Mouse (Mus musculus) forebrain, embryonic 13.5 days (tissue): ENCODE data around the gene Slc7a9. TPM values are rescaled to one million over a fixed set of nuclear protein-coding genes. Genes with fewer than 3 reads are reported as not detected.

Source experiments
- ATAC-seq: fragments of 200-750 bp; cut with Nextera tagmentation; 2 replicates; pipeline ENCODE4 v1.8.0; 2017
- H3K27ac ChIP-seq: fragments of 300-500 bp; sonication (generic); 2 replicates; pipeline ENCODE4 v1.5.1; 2015; ENCODE audit warnings: inconsistent platforms, mild to moderate bottlenecking, moderate library complexity
- H3K27me3 ChIP-seq: fragments of 300-500 bp; sonication (generic); 2 replicates; pipeline ENCODE4 v1.6.1; 2015; ENCODE audit warnings: mild to moderate bottlenecking, inconsistent platforms
- H3K36me3 ChIP-seq: fragments of 300-500 bp; sonication (generic); 2 replicates; pipeline ENCODE4 v1.6.1; 2015; ENCODE audit warnings: mild to moderate bottlenecking, inconsistent platforms; ENCODE audit not compliant: poor library complexity, severe bottlenecking
- H3K4me1 ChIP-seq: fragments of 300-500 bp; sonication (generic); 2 replicates; pipeline ENCODE4 v1.6.1; 2015; ENCODE audit warnings: inconsistent platforms
- H3K4me2 ChIP-seq: fragments of 300-500 bp; sonication (generic); 2 replicates; pipeline ENCODE4 v1.6.1; 2015; ENCODE audit warnings: inconsistent platforms, mild to moderate bottlenecking, moderate library complexity
- H3K4me3 ChIP-seq: fragments of 300-500 bp; sonication (generic); 2 replicates; pipeline ENCODE4 v1.5.1; 2015; ENCODE audit warnings: mild to moderate bottlenecking, inconsistent platforms
- H3K9ac ChIP-seq: fragments of 300-500 bp; sonication (generic); 2 replicates; pipeline ENCODE4 v1.6.1; 2015; ENCODE audit warnings: mild to moderate bottlenecking, inconsistent platforms
- H3K9me3 ChIP-seq: fragments of 300-500 bp; sonication (generic); replicated peaks from 2 replicates; pipeline ENCODE4 v1.6.1; 2016; ENCODE audit warnings: inconsistent platforms
- WGBS: fragments of 180-500 bp; shearing (Covaris S2); methylation state at CpG from one replicate; pipeline ENCODE4 v1.1.7; 2015; 5-methylcytosine and 5-hydroxymethylcytosine counted together
- polyA plus RNA-seq: library from polyadenylated mRNA; unstranded; fragments of >200 nt; fragmentation: Nextera tagmentation; extraction: Ambion mirVana; gene quantifications from 2 replicates; pipeline ENCODE4 v1.2.1, GENCODE M21; 2015

The Slc7a9 gene
- polyA plus RNA-seq, 1 experiment from 2014 or later = 0.18 TPM

DNA sequence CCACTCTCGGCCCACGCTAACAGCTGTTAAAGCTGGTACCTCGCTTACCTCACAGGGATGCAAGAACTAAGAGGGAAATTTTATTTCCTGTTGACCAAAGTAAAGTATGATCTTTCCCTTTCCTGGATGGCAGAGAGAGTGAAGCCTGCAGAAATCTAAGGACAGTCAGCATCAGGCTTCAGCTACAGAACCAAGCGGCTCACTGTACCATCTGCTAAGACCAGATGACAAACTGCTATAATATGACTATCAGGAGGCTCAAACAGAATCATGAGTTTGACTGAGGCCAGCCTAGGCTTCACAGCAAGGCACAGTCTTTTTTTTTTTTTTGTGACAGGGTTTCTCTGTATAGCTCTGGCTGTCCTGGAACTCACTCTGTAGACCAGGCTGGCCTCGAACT lies 16.4 kb downstream of the Slc7a9 start:
- no peak overlapping the region for H3K4me2 ChIP-seq
- no peak overlapping the region for H3K9ac ChIP-seq
- ATAC-seq = no peak
- H3K4me1 ChIP-seq = no peaks in the 10 kb centered on the region
- no peaks in the 10 kb centered on the region for H3K9me3 ChIP-seq
- no peak overlapping the region for H3K4me3 ChIP-seq
- H3K36me3 ChIP-seq = no peaks in the 10 kb centered on the region
- no peaks in the 10 kb centered on the region for H3K27me3 ChIP-seq
- H3K27ac ChIP-seq = no peak overlapping the region
- 97% methylated on average over 5 of the region's 5 CpGs for WGBS

DNA sequence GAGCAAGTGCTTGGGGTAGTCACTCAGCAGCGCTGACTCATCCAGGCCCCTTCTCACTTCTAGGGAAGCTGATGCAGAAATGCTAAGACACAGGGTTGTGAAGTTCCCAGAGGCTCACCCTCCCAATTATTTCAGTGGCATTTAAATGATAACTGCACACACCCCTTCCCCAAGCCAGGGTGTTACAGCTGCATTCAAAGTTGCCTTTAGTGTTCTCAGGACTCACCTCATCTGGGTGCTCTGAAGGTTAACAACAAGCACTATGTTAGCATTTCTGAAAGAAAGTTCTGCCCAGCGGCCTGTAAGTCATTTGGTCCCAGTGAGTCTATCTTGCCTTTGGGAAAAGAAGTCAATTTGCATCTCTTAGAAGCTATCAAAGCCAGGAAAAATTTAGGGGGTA lies 19.3 kb downstream of the Slc7a9 start:
- no peaks in the 10 kb centered on the region for H3K4me1 ChIP-seq
- no peaks in the 10 kb centered on the region for H3K9me3 ChIP-seq
- no peak overlapping the region for H3K4me2 ChIP-seq
- 77% methylated on average over 2 of the region's 2 CpGs for WGBS
- no peak overlapping the region for H3K4me3 ChIP-seq
- H3K36me3 ChIP-seq = no peaks in the 10 kb centered on the region
- ATAC-seq = no peak
- no peak overlapping the region for H3K27ac ChIP-seq
- H3K27me3 ChIP-seq = no peaks in the 10 kb centered on the region
- no peak overlapping the region for H3K9ac ChIP-seq

DNA sequence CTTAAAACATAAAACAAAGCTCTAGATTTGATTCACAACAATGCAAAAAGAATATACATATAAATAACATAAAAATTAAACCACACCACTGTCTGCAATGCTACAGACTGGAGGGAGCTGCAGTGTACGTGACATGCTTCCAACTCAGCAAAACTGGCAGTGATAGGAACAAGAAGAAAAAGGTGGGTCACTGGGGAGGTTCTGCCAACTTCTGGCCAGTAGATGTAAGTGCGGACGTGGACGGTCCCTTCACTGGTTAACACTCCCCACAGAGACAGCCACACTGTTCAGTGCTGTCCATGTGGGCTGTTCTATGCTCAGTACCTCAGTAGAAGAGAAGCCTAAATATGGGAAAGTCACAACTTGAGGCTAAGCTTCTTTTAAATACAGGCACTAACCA lies 22.2 kb downstream of the Slc7a9 start:
- ATAC-seq = no peak
- 56% methylated on average over 4 of the region's 4 CpGs for WGBS
- Histone ChIP-seq H3K27me3 (no peaks in the 10 kb centered on the region), H3K4me2 (no peak overlapping the region), H3K4me3 (no peak overlapping the region), H3K9me3 (no peaks in the 10 kb centered on the region), H3K9ac (no peak overlapping the region), H3K27ac (no peak overlapping the region), H3K4me1 (no peaks in the 10 kb centered on the region), H3K36me3 (no peaks in the 10 kb centered on the region)

DNA sequence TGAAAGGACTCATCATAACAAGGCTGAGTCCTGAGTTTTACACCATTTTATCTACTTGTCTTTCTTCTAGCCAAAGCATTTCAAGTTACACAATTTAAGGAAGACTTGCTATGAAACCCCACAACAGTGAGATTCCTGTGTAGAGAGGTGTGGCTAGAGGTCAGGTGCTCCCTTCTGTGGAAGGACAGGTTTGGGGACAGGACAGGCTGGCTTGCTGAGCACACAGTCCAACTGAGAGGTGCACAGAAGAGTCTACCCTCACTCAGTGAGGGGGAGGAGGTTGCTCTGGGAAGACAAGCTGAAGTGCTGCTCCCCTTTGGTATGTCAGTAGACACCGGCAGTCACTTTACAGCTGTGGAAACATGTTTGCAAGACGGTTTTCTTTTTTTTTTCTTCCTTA lies 27.9 kb downstream of the Slc7a9 start:
- H3K4me3 ChIP-seq = no peak overlapping the region
- ATAC-seq = no peak
- WGBS = 78% methylated on average over 2 of the region's 2 CpGs
- no peak overlapping the region for H3K4me2 ChIP-seq
- no peak overlapping the region for H3K9ac ChIP-seq
- no peaks in the 10 kb centered on the region for H3K9me3 ChIP-seq
- no peaks in the 10 kb centered on the region for H3K36me3 ChIP-seq
- no peak overlapping the region for H3K27ac ChIP-seq
- no peaks in the 10 kb centered on the region for H3K4me1 ChIP-seq
- no peaks in the 10 kb centered on the region for H3K27me3 ChIP-seq

DNA sequence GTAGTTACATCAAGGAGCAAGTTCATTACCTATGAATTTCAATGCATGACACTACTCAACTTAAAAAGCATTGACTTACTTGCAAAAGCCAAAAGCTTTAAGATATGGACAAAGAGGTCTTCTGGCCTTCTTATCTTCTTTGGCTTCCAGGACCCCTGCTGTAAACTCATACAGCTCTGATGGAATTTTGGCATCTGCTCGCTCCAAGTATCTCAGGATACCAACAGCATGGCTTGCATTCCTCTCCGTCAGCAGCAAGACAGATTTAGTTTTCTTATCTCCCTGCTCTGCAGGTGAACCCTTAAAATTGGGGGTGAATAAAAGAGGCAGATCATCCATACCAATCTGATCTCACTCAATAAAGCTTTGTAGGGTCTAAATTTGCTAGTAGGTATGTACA lies 36.5 kb downstream of the Slc7a9 start:
- Histone ChIP-seq H3K9me3 (no peaks in the 10 kb centered on the region), H3K4me3 (no peak overlapping the region), H3K27me3 (no peaks in the 10 kb centered on the region), H3K27ac (no peak overlapping the region), H3K9ac (no peak overlapping the region), H3K4me1 (no peaks in the 10 kb centered on the region), H3K36me3 (no peaks in the 10 kb centered on the region), H3K4me2 (no peak overlapping the region)
- ATAC-seq = no peak
- 89% methylated on average over 2 of the region's 2 CpGs for WGBS

DNA sequence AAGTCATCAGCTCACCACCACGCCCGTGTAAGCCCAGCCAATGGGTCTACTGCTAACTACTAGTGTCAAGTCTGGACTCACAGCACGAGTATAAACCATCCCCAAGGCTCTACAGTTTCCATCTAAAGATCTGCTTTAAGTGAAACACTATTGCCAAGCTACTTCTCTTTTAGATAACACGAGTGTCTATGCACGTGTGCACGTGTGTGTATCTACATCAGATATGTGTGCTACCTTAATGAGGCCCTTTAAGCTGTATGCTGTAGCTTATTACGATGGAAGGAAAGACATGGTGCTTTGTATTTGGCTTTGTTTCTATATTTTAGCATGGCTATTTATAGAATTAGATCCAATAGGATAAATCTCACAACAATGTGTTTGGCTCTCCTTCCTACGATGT lies 38.0 kb downstream of the Slc7a9 start:
- H3K4me1 ChIP-seq = no peaks in the 10 kb centered on the region
- H3K36me3 ChIP-seq = no peaks in the 10 kb centered on the region
- no peaks in the 10 kb centered on the region for H3K9me3 ChIP-seq
- no peak for ATAC-seq
- no peak overlapping the region for H3K27ac ChIP-seq
- no peaks in the 10 kb centered on the region for H3K27me3 ChIP-seq
- no peak overlapping the region for H3K4me3 ChIP-seq
- H3K9ac ChIP-seq = no peak overlapping the region
- WGBS = 85% methylated on average over 8 of the region's 8 CpGs
- no peak overlapping the region for H3K4me2 ChIP-seq

DNA sequence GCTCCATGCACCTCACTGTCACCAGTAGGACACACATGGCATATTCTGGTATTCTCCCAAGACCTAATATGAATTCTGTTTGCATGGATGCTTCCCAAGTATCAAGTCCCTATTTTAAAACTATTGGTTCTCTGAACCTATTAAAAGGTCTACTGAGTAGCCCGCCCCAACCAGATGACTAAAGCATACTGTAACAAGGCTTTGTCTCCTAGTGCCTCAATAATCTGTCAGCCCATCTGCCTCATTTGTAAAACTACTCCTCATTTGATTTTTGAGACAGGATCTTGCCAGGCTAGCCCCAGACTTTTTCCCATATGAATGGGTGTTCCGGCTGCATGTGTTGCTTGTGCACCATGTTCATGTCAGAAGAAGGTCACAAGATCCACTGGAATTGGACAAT lies 41.6 kb downstream of the Slc7a9 start:
- H3K4me1 ChIP-seq = no peaks in the 10 kb centered on the region
- WGBS = 93% methylated on average over 2 of the region's 2 CpGs

DNA sequence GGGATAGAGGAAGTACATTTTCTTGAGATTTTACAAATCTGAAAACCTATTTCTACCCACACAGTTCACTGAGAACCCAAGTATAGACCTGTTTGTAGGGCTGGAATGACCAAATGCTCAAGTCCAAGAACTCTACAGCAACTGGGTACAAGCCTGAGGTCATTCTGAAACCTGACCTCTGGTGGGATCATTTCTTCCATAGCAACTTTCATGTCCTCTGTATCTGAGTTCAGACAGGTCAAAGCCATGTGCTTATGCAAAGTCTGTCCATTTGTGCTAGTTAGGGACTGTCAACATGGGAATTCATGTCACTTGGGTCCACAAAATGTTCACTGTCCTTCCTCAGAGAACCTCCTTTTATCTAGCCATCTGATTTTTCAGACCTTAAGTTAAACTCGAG lies 42.4 kb downstream of the Slc7a9 start:
- H3K9me3 ChIP-seq = no peaks in the 10 kb centered on the region
- no peak overlapping the region for H3K9ac ChIP-seq
- no peaks in the 10 kb centered on the region for H3K4me1 ChIP-seq
- WGBS = 83% methylated on average over 1 of the region's 1 CpGs
- no peaks in the 10 kb centered on the region for H3K36me3 ChIP-seq
- no peak overlapping the region for H3K4me3 ChIP-seq
- no peak overlapping the region for H3K4me2 ChIP-seq
- H3K27me3 ChIP-seq = no peaks in the 10 kb centered on the region
- no peak overlapping the region for H3K27ac ChIP-seq
- no peak for ATAC-seq

More for the DNA sequence above, 41.6 kb downstream of the Slc7a9 start:
- no peak for ATAC-seq
- H3K4me3 ChIP-seq = no peak overlapping the region
- no peaks in the 10 kb centered on the region for H3K27me3 ChIP-seq
- no peak overlapping the region for H3K4me2 ChIP-seq
- no peak overlapping the region for H3K9ac ChIP-seq
- no peaks in the 10 kb centered on the region for H3K9me3 ChIP-seq
- H3K36me3 ChIP-seq = no peaks in the 10 kb centered on the region
- no peak overlapping the region for H3K27ac ChIP-seq

DNA sequence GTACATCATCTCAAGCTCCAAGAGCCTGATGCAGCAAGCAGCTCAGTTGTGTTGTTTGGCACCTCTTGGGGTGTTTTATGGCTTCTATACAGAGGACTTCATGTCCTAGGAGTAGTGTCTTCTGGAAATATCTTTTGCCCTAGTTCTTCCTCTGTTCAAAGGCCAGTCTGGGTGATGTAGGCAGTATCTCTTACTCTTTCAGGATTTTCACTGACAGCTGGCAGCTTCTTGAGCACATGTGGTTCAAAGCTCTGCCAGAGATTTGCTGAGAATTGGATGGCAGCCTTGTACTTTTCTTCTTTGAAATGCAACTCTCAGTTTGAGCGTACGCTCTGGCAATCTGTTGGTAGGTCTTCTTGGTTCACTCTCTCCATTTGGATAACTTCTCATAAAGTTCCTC lies 48.9 kb downstream of the Slc7a9 start:
- Histone ChIP-seq H3K4me1 (no peaks in the 10 kb centered on the region), H3K4me3 (no peak overlapping the region), H3K27me3 (no peaks in the 10 kb centered on the region), H3K9ac (no peak overlapping the region), H3K4me2 (no peak overlapping the region), H3K36me3 (no peaks in the 10 kb centered on the region), H3K27ac (no peak overlapping the region), H3K9me3 (no peaks in the 10 kb centered on the region)
- WGBS = 95% methylated on average over 2 of the region's 2 CpGs
- no peak for ATAC-seq

DNA sequence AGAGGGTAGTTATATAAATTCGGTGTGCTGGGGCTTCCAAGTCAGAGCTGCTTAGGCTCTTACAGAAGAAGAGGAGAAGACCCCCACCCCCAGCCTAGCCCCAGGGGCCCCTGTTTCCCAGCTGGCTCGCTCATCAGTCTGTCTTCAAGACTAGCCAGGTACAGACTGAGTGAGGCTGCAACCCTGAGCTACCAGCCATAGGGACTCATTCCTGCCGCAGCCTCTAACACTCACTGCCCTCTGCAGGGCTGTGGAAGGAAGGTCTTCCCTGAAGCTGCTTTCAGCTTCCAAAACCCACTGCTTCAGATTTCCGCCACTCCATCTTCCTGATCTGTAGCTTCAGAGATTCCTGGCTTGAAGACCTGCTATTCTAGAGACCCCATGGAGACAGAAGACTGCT lies 53.4 kb downstream of the Slc7a9 start:
- no peaks in the 10 kb centered on the region for H3K9me3 ChIP-seq
- no peak overlapping the region for H3K27ac ChIP-seq
- no peak for ATAC-seq
- H3K27me3 ChIP-seq = no peaks in the 10 kb centered on the region
- no peaks in the 10 kb centered on the region for H3K36me3 ChIP-seq
- no peak overlapping the region for H3K9ac ChIP-seq
- H3K4me2 ChIP-seq = no peak overlapping the region
- no peaks in the 10 kb centered on the region for H3K4me1 ChIP-seq
- H3K4me3 ChIP-seq = no peak overlapping the region
- WGBS = 25% methylated on average over 4 of the region's 4 CpGs

Other genes starting within 250 kb of the Slc7a9 start
- gene Lrp3, start 233.3 kb upstream of the Slc7a9 start, polyA plus RNA-seq = 23.7 and 24.1 TPM in 2 replicates
- gene Gpatch1, start 130.4 kb upstream of the Slc7a9 start, polyA plus RNA-seq = 19.3 and 19.5 TPM in 2 replicates
- gene Rhpn2, start 114.6 kb upstream of the Slc7a9 start, polyA plus RNA-seq = 1.1 and 1.3 TPM in 2 replicates
- 27.8 and 28.2 TPM in 2 replicates for gene Faap24, start 52.0 kb upstream of the Slc7a9 start, polyA plus RNA-seq
- gene Cep89, start 51.8 kb upstream of the Slc7a9 start, polyA plus RNA-seq = 50.6 and 52.3 TPM in 2 replicates
- gene Tdrd12, start 88.9 kb downstream of the Slc7a9 start, polyA plus RNA-seq = 0.36 and 0.37 TPM in 2 replicates
- 67.4 and 70.9 TPM in 2 replicates for gene Nudt19, start 107.5 kb downstream of the Slc7a9 start, polyA plus RNA-seq
- 0.03 TPM in 2 replicates for gene Rgs9bp, start 136.8 kb downstream of the Slc7a9 start, polyA plus RNA-seq
- gene Ankrd27, start 137.4 kb downstream of the Slc7a9 start, polyA plus RNA-seq = 29.7 and 30.8 TPM in 2 replicates
- gene Pdcd5, start 198.7 kb downstream of the Slc7a9 start, polyA plus RNA-seq = 254 and 267 TPM in 2 replicates